Mouse (Mus musculus) spleen, adult 2 months (tissue): ENCODE measurements around the gene Wfdc15a. TPM values are rescaled to one million over a fixed set of nuclear protein-coding genes. Genes with fewer than 3 reads are reported as not detected.

Experiments used
- DNase-seq, 2 experiments: peaks; one replicate each; pipeline versions ENCODE4 v3.0.0 to v3.0.0-alpha.2; 2012 to 2021; ENCODE audit warnings: low spot score in 2 of 2, low read depth in 1 of 2
- H3K27ac ChIP-seq: fragments of 200-500 bp; 2 replicates; pipeline ENCODE4 v1.5.1; 2012; ENCODE audit warnings: low read length, inconsistent platforms; ENCODE audit not compliant: insufficient read depth
- H3K27me3 ChIP-seq: fragments of 200-500 bp; 2 replicates; pipeline ENCODE4 v1.6.1; 2012; ENCODE audit warnings: mild to moderate bottlenecking, moderate library complexity, low read length, inconsistent platforms; ENCODE audit not compliant: control insufficient read depth, insufficient read depth
- H3K36me3 ChIP-seq: fragments of 200-500 bp; 2 replicates; pipeline ENCODE4 v1.6.1; 2012; ENCODE audit warnings: mild to moderate bottlenecking, low read length, inconsistent platforms; ENCODE audit not compliant: control insufficient read depth, insufficient read depth
- H3K4me1 ChIP-seq: fragments of 200-500 bp; 2 replicates; pipeline ENCODE4 v1.6.1; 2011; ENCODE audit warnings: inconsistent platforms; ENCODE audit not compliant: control insufficient read depth, insufficient read depth, insufficient read length
- H3K4me3 ChIP-seq: fragments of 200-500 bp; 2 replicates; pipeline ENCODE4 v1.5.1; 2011; ENCODE audit warnings: mild to moderate bottlenecking, inconsistent platforms; ENCODE audit not compliant: insufficient read depth, insufficient read length; ENCODE audit errors: extremely low read depth
- CTCF ChIP-seq: fragments of 200-500 bp; IDR thresholded peaks from 2 replicates; pipeline ENCODE4 v1.5.1; 2011; ENCODE audit warnings: mild to moderate bottlenecking, inconsistent platforms; ENCODE audit not compliant: insufficient read depth, insufficient read length, insufficient replicate concordance; ENCODE audit errors: extremely low read depth
- POLR2A ChIP-seq: fragments of 200-500 bp; IDR thresholded peaks from 2 replicates; pipeline ENCODE4 v1.6.1; 2011; ENCODE audit warnings: low read depth, low read length, inconsistent platforms
- WGBS: fragments of 180-500 bp; shearing (Covaris S2); methylation state at CpG from one replicate; pipeline ENCODE4 v1.1.7; 2018; 5-methylcytosine and 5-hydroxymethylcytosine counted together
- polyA plus RNA-seq: library from polyadenylated mRNA; depleted of rRNA; stranded (reverse); fragments of >200 nt; gene quantifications from 2 replicates; pipeline ENCODE4 v1.2.3, GENCODE M21; 2012

The Wfdc15a gene
- polyA plus RNA-seq, 1 experiment: not detected

DNA sequence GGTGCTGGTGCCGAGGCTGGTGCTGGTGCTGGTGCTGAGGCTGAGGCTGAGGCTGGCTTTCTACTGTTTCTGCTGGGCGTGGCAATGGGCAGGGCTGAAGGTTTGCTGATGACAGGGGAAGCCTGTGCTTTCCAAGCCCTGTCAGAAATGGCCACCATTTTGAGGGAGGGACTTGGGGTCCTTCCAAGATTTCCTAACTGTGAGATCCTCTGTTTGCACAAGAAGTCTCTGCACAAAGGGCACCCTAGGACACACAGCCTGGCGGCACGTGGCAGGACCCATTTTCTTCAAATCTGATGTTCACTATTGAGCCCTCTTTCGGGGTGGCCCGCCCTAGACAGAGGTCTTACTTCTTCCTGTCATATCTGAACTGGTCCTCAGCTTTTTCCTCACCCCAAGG lies 9.4 kb downstream of the Wfdc15a start, which contains the start of gene Wfdc12:
Wfdc12 (minus strand) TSS at position 33 of the 400 bp plus-strand sequence.
- TF ChIP-seq CTCF (no peak), POLR2A (no peak)

DNA sequence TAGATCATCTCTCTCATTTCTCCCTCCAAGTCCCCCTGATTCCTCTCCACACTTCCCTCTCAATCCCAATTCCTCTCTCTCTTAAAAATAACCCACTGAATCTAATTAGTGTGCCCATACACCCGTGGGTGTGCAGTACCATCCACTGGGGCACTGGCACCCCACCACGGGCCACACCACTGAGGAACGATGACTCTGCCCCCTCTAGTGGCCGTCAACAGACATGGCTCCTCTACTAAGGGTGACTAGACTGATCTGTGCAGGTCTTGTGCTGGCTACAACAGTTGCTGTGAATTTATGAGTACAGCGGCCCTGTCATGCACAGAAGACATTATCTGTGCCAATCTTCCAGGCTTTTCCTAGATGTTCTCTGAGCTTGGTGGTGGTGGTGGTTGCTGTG lies 11.2 kb downstream of the Wfdc15a start:
- H3K4me1 ChIP-seq: peaks cover 5% of the 10 kb centered on the region; the same call in 1 of the 2 replicates
- 20% methylated on average over 5 of the region's 5 CpGs for WGBS
- TF ChIP-seq POLR2A (no peak), CTCF (peak; percentile 57; the same call in 1 of the 2 replicates)
- no peak for DNase-seq
- H3K27me3 ChIP-seq: no peaks in the 10 kb centered on the region
- H3K36me3 ChIP-seq: no peaks in the 10 kb centered on the region
- H3K4me3 ChIP-seq: no peak overlapping the region
- no peak overlapping the region for H3K27ac ChIP-seq

More for the DNA sequence above, 9.4 kb downstream of the Wfdc15a start, which contains the start of gene Wfdc12:
- WGBS: 87% methylated on average over 6 of the region's 6 CpGs
- Histone ChIP-seq H3K4me3 (no peak within 1 kb of the TSS), H3K27me3 (no peaks in the 10 kb centered on the region), H3K36me3 (no peaks in the 10 kb centered on the region), H3K4me1 (no peaks in the 10 kb centered on the region), H3K27ac (no peak within 1 kb of the TSS)
- DNase-seq: no peak

DNA sequence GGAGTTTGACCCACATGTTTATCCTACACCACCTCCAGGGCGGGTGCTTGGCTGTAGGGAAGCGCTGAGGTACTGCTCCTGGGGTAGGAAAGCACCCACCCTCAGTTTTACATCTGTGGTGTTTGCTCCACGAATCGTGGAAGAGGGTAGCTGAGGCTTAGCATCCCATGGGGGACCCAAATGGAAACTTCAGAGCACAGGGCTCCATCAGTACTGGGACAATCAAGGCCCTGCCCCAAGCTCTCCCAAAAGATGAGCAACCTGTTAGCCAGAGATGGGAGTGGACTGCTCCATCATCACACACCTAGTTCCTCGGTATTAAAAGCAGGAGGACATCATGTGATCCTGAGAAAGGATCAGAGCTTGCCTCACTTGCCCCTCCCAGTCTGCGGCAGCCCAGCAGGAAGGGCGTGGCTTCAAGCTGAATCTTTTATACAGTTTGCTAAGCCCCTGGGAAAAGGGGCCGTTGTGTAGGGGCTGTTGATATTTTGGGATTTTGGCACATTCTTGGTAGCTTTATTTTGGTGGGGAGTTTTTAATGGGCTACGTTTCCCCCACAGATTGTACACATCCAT lies 15.7 kb downstream of the Wfdc15a start:
- no peak overlapping the region for H3K27ac ChIP-seq
- 35% methylated on average over 9 of the region's 9 CpGs for WGBS
- no peak for TF ChIP-seq POLR2A
- TF ChIP-seq CTCF: no peak
- H3K4me1 ChIP-seq: peaks cover 5% of the 10 kb centered on the region; the same call in 1 of the 2 replicates
- no peak overlapping the region for H3K4me3 ChIP-seq
- H3K27me3 ChIP-seq: no peaks in the 10 kb centered on the region
- no peak for DNase-seq
- no peaks in the 10 kb centered on the region for H3K36me3 ChIP-seq

DNA sequence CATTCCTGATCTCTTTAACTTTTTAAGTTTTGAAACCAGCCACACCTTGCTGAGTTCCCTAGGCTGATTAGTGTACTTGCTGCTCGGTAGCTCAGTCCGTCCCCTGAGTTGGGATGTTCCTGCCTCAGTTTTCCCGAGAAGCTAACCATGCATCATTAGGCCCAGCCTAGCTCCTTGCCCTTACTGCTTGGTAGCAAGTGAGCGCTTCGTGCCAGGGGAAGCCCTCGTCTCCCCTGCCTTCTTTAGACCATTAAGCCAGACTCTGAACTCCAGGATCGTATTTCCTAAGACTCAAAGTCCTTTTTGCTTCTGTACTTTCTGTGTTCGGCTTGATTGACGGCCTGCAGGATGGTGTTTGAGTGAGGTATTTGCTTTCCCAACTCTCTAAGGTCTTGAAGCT lies 16.6 kb downstream of the Wfdc15a start:
- H3K36me3 ChIP-seq: no peaks in the 10 kb centered on the region
- H3K4me1 ChIP-seq: peaks cover 5% of the 10 kb centered on the region; the same call in 1 of the 2 replicates
- WGBS: 91% methylated on average over 9 of the region's 9 CpGs
- TF ChIP-seq CTCF: no peak
- no peak for TF ChIP-seq POLR2A
- H3K4me3 ChIP-seq: no peak overlapping the region
- no peak for DNase-seq
- H3K27ac ChIP-seq: no peak overlapping the region
- no peaks in the 10 kb centered on the region for H3K27me3 ChIP-seq

DNA sequence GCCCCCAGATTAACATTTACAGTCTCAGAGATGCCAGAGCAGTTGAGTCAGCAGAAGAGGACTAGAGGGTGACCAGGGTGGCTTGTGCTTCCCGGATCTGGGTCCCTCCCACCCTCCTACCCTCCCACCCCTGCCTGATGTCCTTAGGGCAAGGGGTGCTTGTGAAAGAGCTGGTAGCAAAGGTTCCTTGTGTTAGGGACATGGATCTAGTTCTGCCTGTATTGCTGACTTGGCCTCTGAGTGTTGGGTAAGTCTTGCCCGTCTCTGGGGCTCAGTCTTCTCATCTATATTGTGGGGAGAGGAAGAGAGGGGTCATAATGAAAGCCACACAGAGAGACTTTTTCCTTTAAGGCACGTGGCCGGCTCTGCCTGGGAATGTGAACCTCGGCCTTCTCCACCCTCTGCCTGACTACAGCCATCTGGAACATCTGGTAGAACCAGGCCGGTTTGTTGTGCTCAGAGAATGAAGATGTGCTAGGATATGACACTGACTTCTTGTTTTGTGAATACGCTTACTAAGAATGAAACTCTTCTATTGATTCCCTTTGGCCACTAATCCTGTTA lies 17.2 kb downstream of the Wfdc15a start, which contains the start of gene Wfdc5:
Wfdc5 (minus strand) TSS at position 51 of the 564 bp plus-strand sequence.
- TF ChIP-seq CTCF (no peak), POLR2A (no peak)
- WGBS: 83% methylated on average over 7 of the region's 7 CpGs
- Histone ChIP-seq H3K36me3 (no peaks in the 10 kb centered on the region), H3K27ac (no peak within 1 kb of the TSS), H3K27me3 (no peaks in the 10 kb centered on the region), H3K4me3 (no peak within 1 kb of the TSS), H3K4me1 (peaks cover 5% of the 10 kb centered on the region; the same call in 1 of the 2 replicates)
- no peak for DNase-seq

DNA sequence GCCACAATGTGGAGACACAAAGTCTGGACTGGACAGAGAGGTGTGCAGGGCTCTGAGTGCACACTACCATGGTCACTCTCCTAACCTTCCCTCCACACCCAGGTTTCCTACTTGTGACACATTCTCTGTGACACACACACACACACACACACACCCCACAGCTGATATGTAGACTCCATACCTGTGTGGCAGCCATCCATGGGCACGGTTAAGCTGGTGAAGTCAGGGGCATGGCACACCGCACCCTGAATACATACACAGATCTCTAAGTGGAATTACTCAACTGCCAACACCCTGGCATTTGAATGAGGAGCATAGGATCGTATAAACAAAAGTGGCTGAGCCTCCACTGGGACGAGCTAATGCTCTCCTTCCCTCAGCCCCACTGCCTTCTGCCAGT lies 19.2 kb downstream of the Wfdc15a start:
- WGBS: 91% methylated on average over 4 of the region's 4 CpGs
- Histone ChIP-seq H3K36me3 (no peaks in the 10 kb centered on the region), H3K4me1 (peaks cover 5% of the 10 kb centered on the region; the same call in 1 of the 2 replicates), H3K27ac (no peak overlapping the region), H3K27me3 (no peaks in the 10 kb centered on the region), H3K4me3 (no peak overlapping the region)
- DNase-seq: no peak
- no peak for TF ChIP-seq CTCF
- no peak for TF ChIP-seq POLR2A

DNA sequence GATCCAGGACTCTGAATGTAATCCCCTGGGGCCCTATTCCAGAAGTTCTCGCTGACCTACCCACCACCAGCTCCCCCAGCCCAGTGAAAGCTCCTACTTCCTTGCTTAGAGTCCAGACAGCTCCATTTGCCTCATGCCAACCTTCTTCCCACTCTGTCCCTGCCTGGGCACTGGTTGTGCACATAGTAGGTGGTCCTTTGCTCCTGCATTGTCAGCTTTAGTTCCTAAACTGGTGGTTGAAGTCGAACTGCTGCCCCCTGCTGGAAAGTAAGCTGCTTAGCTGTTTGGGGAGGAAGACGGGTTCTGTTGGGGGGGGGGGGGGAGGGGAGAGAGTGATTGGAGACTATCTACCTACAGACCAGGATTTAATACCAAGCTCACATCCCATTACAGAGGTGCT lies 19.8 kb downstream of the Wfdc15a start:
- Histone ChIP-seq H3K4me1 (peaks cover 5% of the 10 kb centered on the region; the same call in 1 of the 2 replicates), H3K36me3 (no peaks in the 10 kb centered on the region), H3K27ac (no peak overlapping the region), H3K4me3 (no peak overlapping the region), H3K27me3 (no peaks in the 10 kb centered on the region)
- peak; percentile 27 to 32 for DNase-seq
- TF ChIP-seq POLR2A (no peak), CTCF (peak; percentile 23; the same call in 1 of the 2 replicates)
- WGBS: 33% methylated on average over 3 of the region's 3 CpGs
